13 mouse cellular contexts compared by ENCODE assay signal in the genomic region with DNA sequence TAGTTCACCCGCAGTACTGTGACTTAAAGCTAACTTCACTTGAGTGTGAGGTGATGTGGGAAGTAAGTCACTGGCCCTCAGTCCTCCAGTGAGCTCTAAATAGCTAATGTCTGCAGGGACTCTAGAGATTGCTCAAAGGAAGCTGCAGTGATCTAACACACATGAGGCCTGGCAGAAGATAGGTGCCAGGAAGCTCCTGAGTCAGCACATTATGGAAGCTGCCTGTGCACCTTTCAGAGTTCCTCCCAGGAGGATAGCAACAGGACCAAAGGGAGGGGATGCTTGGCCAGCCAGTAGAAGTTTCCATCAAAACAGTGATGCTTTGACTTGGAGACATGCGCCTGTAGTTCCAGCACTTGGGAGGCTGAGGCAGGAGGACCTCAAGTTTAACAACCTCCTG.
DNase-seq lines count a peak whose midpoint lies in the region; ATAC-seq and TF ChIP-seq lines count a peak whose summit lies in the region.
"Had no signal": no experiment of that assay in that cellular context is flagged by ENCODE, and none has a peak within 500 bp of the region (broad histone marks: within the 10 kb centered on the region; RNA-seq: fewer than 3 reads in every experiment).

No protein-coding gene starts in this region.

- DNase-seq in cerebellum, adult 2 months: no peak
- DNase-seq in cerebellum, adult 9-10 months: no peak
- DNase-seq in heart, postnatal 4 days: no peak
- peak; percentile 27 for DNase-seq in thymus, postnatal 25 days
- no peak for DNase-seq in thymus, adult 18-20 months
- no peak for DNase-seq in right cerebral cortex, postnatal 36 days (ENCODE audit: low spot score in 2 of 2)
- no peak for DNase-seq in gastrocnemius, adult 18-20 months (ENCODE audit: low spot score)
- DNase-seq: adrenal gland, postnatal 36 days; cerebellum, postnatal 10 days; kidney, adult 8-10 months; midbrain, embryonic 14.5 days had no signal

- H3K4me2 ChIP-seq in heart, embryonic 16.5 days (ENCODE audit: low read depth, low read length): peak overlapping the region; percentile 20; the same call in 1 of the 2 replicates

- H3K27ac ChIP-seq in cerebellum, adult 2 months (ENCODE audit: insufficient read depth, low read length): 0 out of 2 replicates have a peak overlapping the region, but pooled peaks have one; percentile 5
- H3K27ac ChIP-seq in heart, embryonic 16.5 days (ENCODE audit: low read length): peak overlapping the region; percentile 86

- H3K9ac ChIP-seq in heart, embryonic 16.5 days (ENCODE audit: low read length): peak overlapping the region; percentile 28; the same call in 1 of the 2 replicates

- ATAC-seq in heart, embryonic 16.5 days (replicated peaks; ENCODE audit: extremely low read depth, insufficient read depth, low FRiP score): peak; percentile 21; the same call in 1 of the 2 replicates
- ATAC-seq: forebrain, embryonic 16.5 days had no signal

- H3K36me3 ChIP-seq in heart, embryonic 16.5 days (ENCODE audit: control insufficient read depth, insufficient read depth): peaks cover 26% of the 10 kb centered on the region

- WGBS in cerebellum, adult 2 months: 96% methylated on average over 2 of the region's 2 CpGs
- WGBS in heart, embryonic 16.5 days: 61% methylated on average over 2 of the region's 2 CpGs

- no peak for TF ChIP-seq POLR2A in cerebellum, adult 2 months (IDR thresholded peaks at IDR 0.05; ENCODE audit: borderline replicate concordance, insufficient read depth, low read length)

- H3K4me1 ChIP-seq in cerebellum, adult 2 months (ENCODE audit: control insufficient read depth, insufficient read depth, low read length): no peaks in the 10 kb centered on the region
- peaks cover 33% of the 10 kb centered on the region for H3K4me1 ChIP-seq in heart, embryonic 16.5 days (ENCODE audit: control insufficient read depth, insufficient read depth, low read length)

- no peaks in the 10 kb centered on the region for H3K27me3 ChIP-seq in cerebellum, adult 2 months (ENCODE audit: control insufficient read depth, insufficient read depth, low read length)
- no peaks in the 10 kb centered on the region for H3K27me3 ChIP-seq in heart, embryonic 16.5 days (ENCODE audit: control insufficient read depth, insufficient read depth, low read length)

- H3K4me3 ChIP-seq in cerebellum, adult 2 months (replicated peaks; ENCODE audit: insufficient read depth, low read depth, low read length): no peak overlapping the region
- H3K4me3 ChIP-seq in heart, embryonic 16.5 days (ENCODE audit: low read length): no peak overlapping the region

- H3K9me3 ChIP-seq in heart, embryonic 16.5 days (replicated peaks; ENCODE audit: control insufficient read depth, low read length): no peaks in the 10 kb centered on the region

- TF ChIP-seq CTCF in cerebellum, adult 2 months (IDR thresholded peaks at IDR 0.05; ENCODE audit: borderline replicate concordance, insufficient read depth, low read depth, low read length): no peak
